Mouse (Mus musculus) adrenal gland, postnatal 36 days (tissue): ENCODE results near the gene Tmtc1. TPM values are rescaled to one million over a fixed set of nuclear protein-coding genes. Genes with fewer than 3 reads are reported as not detected.

Source experiments
- DNase-seq, 2 experiments: peaks; one replicate each; pipeline ENCODE4 v3.0.0; 2021; ENCODE audit warnings: mixed read lengths in 1 of 2
- total RNA-seq, 2 experiments: library from RNA; stranded (reverse); gene quantifications; 2 replicates each; pipeline ENCODE4 v1.2.3; 2021

Gene Tmtc1
- total RNA-seq, 2 experiments from 2014 or later: 12.0 to 13.8 TPM

GRCm38 (mm10) chr6:148420387-148420786 lies 23.8 kb downstream of the Tmtc1 start:
- no peak for DNase-seq

- DNase-seq: no peak
These were observed 27.6 kb downstream of the Tmtc1 start for GRCm38 (mm10) chr6:148416597-148416996.

GRCm38 (mm10) chr6:148413638-148414037 lies 30.6 kb downstream of the Tmtc1 start:
- no peak for DNase-seq

GRCm38 (mm10) chr6:148406792-148407490 lies 37.2 kb downstream of the Tmtc1 start:
- no peak for DNase-seq

DNA sequence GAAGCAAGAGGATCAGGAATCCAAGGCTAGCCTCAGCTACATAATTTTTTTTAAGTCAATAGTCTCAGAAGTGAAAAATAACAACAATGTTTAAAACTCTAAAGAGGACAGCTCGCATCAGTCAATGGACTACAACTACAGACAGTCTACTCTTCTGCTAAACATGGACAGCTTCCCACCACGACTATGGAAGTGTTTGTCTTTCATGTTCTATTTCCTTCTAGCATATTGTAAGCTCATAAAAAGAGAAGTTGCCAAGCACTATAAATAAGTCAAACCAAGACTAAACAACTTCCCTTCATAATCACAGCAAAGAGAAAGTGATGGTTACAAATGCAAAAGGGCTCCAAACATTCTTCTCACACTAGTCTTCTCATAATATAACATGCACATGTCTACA lies 38.6 kb downstream of the Tmtc1 start:
- DNase-seq: no peak

DNA sequence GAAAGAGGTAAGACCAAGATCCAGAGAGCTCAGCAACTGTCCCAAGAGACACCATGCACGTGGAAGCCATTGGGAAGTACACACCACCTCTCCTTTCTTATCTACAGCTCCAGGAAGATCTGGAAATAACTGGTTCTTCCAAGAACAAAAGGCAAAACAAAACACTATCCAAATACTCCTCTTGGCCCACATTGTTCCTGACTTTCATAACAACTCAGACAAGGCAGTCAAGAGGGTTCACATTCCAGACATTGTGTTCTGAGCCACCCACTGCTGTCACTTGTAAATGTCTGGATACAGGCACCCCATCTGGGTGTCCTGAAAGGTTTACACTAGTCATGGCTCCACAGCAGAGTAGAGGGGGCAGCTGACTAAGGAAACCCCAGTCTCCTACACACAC lies 39.7 kb downstream of the Tmtc1 start:
- no peak for DNase-seq

GRCm38 (mm10) chr6:148403761-148404160 lies 40.4 kb downstream of the Tmtc1 start:
- no peak for DNase-seq

DNA sequence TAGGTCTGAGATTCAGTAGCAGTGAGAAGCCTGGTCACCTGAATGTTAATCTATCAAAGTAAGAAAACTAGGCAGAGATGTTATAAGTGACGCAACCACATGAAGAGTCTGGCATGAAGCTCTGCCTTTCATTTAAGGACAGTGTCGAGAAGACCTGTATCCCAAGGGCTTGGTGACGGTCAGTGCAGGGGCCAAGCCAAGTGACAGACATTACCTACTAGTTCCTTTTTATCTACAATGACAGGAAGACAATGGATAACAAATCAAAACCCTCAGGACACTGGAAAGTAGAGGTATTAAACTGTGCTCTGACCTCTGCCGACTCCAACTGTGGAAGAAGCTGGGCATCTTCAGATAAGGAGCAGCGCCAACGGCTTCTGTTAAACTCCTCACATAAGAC lies 43.2 kb downstream of the Tmtc1 start:
- no peak for DNase-seq

GRCm38 (mm10) chr6:148399541-148399940 lies 44.6 kb downstream of the Tmtc1 start:
- DNase-seq: no peak

DNA sequence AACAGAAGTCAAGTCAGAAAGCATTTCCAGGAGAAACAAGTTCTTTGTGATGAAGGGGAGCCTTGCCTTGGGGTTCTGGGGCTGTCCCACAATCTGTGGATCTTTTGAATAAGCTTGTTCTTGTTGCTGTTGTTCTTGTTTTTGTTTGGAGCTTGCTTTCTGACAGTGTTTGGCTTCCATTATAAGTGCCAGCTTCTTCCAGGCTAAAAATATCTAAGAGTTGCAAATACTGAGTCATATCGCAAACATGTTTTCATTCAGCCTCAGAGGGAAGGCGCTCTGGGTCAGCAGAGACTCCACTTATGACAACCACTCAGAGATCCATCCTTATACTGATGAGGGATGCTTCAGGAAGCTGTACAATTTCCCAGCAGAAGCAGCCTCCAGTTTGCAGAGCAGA lies 45.3 kb downstream of the Tmtc1 start:
- no peak for DNase-seq

DNA sequence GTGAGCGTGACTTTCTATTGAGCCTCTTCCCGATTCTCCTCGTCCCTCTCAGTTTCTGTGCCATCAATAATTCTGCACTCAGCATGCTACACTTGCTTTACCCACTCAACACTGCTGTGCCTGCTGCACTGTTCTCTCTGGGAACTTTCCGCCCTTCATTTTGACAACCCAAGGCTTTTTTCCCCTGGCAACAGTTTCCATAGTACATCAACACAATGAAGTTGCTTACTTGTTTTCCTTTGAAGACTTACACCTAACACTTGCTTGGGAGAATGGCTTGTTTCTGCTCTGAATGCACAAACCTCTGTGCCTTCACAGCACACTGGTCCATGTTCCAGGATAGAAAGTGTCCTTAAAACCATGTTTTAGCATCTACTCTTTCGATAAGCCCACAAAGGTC lies 46.9 kb downstream of the Tmtc1 start:
- DNase-seq: peak; percentile 29 to 48

DNA sequence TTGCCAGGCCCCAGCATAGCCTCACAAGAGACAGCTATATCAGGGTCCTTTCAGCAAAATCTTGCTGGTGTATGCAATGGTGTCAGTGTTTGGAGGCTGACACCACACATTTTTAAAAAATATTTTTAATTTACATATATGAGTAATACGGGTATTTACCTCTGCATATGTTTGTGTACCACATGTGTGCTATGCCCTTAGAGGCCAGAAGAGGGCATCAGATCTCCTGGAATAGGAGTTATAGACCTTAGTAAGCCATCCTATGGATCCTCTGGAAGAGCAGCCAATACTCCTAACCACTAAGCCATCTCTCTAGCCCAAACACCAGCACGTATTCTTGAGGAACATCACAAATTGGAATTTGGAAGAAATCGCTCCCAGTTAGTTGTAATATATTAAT lies 48.9 kb downstream of the Tmtc1 start:
- DNase-seq: no peak

DNA sequence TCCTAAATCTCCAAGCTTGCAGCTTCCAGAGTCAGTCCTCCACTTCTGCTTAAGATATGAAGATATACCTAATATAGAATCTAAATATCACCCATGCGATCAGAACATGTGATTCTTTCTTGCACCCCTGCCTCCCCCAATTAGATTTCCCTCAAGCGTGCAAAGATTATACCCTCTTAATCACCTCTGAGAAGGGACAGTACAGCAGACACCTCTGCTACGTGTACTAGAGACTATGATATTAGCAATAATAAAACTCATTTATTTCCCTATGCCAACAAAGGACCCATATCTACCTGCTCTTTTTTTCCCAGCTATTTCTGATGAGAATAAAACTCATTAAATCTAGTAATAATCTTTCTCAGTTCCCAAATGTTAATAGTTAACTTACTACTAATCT lies 49.9 kb downstream of the Tmtc1 start:
- no peak for DNase-seq

- no peak for DNase-seq
These were observed 52.0 kb downstream of the Tmtc1 start for GRCm38 (mm10) chr6:148392147-148392546.

- DNase-seq: peak in 1 of 2 experiments; percentile 27
These were observed 52.9 kb downstream of the Tmtc1 start for GRCm38 (mm10) chr6:148391286-148391685.

GRCm38 (mm10) chr6:148390630-148391276 lies 53.4 kb downstream of the Tmtc1 start:
- DNase-seq: peak; percentile 13 to 30

DNA sequence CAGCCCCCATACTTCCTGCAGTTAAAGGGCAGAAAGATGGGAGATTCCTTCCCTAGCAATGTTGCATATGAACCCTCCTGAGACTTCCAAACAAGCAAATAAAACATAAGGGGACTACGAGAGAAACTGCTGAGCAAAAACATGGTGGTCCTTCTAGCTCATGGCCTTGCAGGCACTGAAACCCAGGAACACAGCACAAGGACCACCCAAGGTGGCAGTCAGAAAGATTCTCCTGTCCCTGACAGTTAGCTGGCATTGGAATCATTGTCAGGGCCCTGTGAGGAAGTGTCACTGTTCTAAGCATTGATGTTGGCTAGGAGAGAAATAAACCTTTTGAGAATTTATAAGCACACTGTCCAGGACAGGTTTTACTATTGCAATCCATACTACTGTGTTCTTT lies 56.2 kb downstream of the Tmtc1 start:
- DNase-seq: no peak

DNA sequence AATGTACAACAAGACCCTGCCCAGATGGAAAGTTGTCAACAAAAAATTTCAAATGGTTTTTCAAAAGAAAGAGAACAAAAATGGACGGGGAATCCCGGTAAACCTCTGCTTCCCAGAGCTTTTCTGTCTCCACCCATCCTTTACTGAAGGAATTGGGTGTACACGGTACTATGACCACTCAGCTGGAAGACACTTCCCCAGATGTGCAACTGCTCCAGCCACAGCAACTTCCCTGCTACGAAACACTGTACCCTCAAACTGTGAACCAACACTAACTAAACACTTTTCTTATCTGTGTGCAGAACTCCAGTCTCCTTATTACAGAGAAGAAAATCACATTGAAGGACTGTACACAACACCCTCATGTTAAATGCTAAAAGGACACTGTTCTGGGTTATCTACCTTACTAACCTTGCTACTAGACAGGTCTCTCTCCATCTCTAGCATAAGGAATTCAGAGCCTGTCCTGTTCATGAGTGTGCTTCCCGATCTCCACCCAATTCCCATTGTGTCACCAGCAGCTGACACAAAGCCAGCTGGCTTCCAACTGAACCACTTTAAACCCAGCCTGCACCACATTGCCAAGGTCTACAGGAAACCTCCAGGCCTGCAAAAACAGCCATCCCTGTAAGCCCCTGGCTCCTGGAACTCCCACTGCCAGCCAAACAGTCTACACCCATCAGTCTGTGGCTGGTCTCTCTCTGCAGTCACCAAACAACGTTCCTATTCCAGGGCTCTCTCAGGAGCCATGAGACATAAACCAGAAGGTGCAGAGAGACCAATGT lies 59.9 kb downstream of the Tmtc1 start:
- peak; percentile 66 to 67 for DNase-seq

- DNase-seq: peak; percentile 29 to 36
These were observed 62.9 kb downstream of the Tmtc1 start for GRCm38 (mm10) chr6:148381163-148381782.

- DNase-seq: no peak
These were observed 68.5 kb downstream of the Tmtc1 start for GRCm38 (mm10) chr6:148375618-148376209.

- DNase-seq: no peak
These were observed 69.2 kb downstream of the Tmtc1 start for GRCm38 (mm10) chr6:148375015-148375414.

GRCm38 (mm10) chr6:148373444-148373843 lies 70.7 kb downstream of the Tmtc1 start:
- DNase-seq: no peak
